Mouse (Mus musculus) right cerebral cortex, adult 2 months (tissue): ENCODE data around the gene Irs2.
A peak's percentile ranks its signal among the peaks of the same experiment; 100 is the strongest.

Experiments
- DNase-seq, 2 experiments: peaks; one replicate each; pipeline ENCODE4 v3.0.0; 2021 to 2022; ENCODE audit warnings: low spot score in 2 of 2

Gene Irs2

DNA sequence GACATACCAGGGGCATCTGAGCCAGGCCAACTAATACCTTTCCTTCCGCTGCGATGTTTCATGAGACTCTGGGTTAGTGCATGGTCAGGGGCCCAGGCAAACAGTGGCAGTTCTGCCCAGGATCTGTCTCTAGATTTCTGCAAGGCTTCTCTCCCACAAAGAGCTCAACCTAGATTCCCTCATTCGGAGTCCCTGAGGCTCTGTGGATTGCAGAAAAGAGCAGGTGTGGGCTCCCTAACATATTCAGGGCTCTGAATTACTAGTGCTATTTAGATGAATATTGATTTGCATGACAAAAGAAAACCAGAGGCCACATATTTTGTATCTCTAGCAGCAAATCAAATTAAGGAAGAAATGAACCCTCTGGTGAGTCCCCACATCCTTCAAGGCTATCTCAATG is 18.3 kb downstream of the Irs2 start:
- DNase-seq: no peak

DNA sequence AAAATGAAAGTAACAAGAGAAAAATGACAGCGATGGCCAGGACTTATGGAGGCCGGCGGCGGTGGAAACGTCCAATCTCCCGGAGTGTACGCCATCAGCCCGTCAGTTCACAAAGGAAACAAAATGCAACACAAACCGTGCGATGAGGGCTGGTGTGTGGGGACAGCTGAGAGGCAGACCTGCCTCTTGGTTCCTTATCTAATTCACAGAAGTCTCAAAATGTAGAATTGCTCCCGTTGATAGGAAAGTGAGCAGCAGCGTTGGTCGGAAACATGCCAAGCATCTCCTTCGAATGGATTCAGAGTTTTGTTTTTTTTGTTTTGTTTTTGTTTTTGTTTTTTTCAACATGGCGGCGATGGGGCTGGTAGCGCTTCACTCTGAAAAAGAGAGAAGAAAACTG is 21.6 kb downstream of the Irs2 start:
- DNase-seq: no peak

DNA sequence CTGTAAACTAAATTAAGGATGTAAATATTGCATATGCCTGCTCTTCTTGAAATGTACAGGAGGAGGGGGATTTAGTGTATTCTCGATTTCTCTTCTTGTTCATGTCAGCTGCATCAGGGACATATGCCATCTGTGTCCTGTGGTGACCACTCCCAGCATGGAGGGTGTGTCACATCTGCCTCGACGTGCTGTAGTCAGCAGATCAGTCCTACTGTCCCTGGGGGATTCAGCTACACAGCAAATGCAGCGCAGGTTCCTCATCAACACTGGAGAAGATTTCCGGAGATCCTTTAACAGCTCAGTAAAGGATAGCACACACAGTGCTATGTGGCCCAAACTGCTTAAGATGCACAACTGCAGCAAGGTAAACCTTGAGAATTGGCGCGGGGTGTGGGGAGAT is 23.2 kb downstream of the Irs2 start:
- no peak for DNase-seq

DNA sequence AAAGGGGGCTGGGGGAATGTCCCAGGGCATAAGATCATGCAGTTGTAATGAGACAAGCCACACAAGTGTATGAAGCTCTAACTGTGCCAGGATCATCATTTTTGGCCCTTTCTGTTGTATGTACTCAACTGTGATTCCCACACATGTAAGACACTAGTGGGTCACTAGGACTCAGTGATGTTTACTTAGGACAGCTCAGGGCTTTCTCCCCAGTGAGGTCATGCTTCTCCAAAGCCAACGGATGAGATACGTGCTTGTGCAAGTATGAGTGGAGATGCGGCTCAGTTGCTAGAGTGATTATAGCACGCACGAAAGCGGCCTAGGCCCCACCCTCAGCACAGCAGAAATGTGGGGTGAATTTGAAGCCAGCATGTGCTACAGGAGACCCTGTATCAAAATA is 27.4 kb downstream of the Irs2 start:
- no peak for DNase-seq

DNA sequence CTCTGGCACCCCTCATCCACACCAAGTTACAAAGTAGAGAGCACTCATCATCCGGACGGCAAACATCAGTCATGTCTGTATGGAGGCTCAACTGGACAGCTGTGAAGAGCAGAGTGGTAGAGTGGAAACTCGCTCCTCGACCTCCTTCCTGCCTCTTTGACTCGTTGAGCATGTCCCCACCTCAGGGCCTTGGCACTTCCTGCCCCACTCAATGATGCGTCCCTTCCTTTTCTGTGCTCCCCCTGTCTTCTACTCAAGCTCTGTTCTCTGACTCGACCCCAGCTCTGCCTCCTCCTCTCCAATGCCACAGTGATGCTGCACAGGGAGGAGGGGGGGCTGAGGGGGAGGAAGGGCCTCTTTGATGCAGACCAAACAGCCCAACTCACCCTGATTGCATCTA is 28.3 kb downstream of the Irs2 start:
- DNase-seq: no peak

DNA sequence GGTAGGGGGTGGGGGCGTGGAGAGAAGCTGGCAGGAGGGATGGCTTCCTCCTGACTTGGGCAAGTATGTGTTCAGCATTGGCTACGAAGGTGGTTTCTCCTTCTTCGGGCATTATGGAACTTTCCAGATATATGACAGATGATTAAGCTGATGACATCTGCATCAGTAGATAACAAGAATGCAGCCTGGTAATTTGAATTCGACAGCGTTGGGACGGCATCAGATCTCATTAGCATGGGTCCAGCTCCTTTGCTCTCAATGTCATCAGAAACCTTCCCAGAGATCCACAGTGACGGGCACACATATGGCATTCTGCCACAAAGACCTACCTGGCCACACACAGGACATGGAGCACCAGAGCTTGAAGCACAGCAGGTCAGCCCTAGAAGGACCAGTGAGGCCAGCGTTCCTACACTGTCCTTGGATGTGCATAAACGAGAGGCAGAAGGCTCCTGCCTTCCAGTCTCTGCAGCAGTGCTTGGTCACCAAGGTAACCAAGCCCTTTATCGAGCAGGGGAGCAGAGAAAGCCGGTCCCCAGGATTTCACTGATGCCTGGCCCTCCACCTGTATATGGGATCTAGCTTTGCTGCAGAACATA is 29.0 kb downstream of the Irs2 start:
- no peak for DNase-seq

DNA sequence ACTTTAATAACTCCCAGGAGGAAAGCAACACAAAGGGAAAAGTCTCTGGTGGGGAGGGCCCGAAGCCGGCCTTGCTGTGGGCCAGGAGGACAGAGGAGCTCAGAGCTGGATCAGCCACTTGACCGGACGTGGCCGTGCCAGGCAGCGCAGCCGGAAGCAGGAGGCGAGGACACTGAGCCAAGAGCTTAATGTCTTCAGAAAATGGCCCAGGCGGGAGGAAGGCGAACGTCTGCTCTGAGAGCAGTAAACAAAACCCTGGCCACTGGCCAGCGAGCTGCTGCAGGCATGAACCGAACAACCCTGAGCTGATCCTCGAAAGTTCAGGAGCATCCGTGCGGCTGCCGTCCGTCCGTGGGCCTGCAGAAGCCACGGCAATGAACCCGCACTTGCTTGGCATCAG is 29.9 kb downstream of the Irs2 start:
- no peak for DNase-seq

DNA sequence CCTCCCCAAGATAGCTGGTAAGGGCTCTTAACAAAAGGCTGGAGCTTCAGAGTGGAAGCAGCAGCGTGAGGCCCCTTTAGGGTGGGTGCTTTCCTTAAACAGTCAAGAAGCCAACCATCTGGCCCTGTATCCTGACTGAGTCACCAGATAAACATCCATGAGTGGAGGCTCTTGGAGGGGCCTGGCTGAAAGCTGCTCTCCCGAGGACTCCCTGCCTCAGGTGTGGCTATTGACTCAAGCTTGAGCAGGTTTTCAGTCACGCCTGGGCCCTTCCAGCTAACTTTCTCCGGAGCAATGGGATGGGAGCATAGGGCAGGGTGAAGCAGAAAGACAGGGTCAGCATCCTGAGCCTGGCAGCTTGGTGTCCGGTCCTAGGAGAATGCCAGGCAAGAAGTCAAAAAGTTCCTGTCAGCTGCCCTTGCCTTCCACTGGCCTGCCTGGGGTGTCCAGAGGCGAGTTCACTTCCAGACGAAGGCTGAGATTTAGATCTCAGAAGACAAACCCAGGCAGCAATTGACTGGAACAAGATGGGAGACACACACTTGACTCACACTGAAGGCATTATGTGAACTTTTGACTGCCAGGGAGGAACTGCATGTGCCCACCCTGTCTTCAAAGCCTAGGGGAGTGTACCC is 30.4 kb downstream of the Irs2 start:
- DNase-seq: no peak

DNA sequence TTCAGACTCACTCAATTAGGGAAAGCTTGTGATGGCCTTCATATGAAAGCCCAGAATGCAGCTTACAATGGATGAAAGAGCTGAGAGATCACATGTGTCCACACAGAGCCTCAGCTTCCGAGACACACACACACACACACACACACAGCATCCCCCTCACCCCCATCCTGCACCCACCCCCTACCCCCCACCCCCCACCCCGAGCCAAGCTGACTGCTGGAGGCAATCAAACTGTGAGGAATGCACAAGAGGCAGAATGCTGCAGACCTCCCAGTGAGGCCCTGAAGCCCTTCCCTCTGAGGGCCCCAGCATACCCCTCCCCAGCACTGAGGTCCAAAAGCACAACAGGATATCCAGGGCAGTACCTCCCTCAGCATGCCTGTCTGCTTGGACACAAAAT is 33.6 kb downstream of the Irs2 start:
- no peak for DNase-seq

DNA sequence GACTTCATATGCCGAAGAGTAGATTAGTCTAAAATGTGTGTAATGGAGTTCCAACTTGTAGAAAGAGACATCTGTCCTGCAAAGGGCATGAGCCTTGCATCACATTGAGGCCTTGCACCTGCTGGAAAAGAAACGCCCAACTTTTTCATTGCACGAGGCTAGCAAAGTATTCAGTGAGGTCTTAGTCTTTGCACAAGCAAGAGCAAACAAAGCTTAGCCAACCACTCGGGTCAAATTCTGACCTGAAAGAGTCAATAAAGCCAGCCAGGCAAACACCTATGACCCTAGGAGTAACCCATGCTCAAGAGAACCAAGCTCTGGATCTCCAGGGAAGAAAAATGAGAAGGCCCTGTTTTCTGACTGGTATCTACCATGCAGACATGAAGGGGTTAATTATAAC is 34.1 kb downstream of the Irs2 start:
- no peak for DNase-seq

DNA sequence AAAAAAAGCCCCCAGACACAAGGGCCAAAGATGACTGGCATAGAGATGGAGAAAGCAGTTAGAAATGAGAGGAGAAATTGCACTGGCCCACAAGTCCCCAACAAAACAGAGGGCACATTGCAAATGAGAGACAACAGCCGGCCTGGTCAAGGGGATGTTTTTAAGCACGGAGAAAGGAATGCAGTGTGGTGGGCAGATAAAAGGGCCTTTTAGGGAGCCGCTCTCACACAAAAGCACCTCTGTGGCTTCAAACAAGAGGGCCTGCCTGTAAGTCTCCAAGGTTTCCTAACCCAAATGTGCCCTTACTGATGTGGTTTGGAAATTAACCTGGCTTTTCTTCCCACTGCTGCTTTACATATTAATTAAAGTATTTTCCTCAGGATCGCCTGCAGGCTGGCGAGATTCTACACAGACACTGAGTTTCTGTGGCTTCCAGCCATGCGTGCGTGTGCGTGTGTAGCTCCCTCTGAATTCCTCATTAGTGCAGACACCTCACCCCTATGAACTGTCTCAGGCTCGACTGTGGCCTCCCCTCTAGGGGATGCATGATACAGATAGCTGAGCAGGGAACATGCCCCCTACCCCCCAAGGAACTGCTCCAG is 35.3 kb downstream of the Irs2 start:
- no peak for DNase-seq

DNA sequence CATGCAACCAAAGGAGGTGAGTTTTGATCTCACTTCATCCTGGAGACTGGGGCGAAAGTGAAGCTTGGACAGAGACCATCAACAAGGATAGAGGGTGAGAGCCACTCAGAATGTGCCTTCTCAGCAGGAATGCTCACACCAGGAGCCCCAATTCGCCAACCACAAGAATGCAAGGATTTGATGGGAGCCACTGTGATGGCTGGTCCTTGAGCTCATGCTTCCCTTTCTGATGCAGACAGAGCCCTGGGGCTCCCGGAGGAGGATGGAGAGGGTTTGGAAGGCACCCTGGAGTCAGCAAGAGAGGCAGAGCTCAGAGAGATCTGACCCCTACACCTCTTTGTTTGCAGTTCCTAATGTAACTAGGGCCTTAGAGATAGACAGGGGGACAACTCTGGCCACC is 36.3 kb downstream of the Irs2 start:
- no peak for DNase-seq

DNA sequence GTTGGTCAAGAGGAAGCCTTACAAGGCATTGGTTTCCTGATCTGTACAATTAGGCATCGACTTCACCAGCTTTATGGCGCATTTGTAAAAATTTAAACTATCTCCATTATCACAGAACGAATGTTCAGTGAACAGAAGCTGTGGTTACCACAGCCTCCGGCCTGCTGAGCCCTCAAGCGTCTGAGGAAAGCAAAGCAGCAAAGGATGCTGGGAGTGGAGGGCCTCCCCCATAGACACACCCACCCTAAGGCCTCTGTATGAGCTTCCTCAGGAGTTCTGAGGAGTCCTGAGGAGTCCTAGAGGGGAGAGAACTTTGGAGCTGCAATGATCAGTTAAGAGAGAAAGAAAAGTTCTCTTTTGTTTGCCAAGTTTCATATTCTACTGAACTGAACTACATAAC is 36.7 kb downstream of the Irs2 start:
- DNase-seq: no peak

DNA sequence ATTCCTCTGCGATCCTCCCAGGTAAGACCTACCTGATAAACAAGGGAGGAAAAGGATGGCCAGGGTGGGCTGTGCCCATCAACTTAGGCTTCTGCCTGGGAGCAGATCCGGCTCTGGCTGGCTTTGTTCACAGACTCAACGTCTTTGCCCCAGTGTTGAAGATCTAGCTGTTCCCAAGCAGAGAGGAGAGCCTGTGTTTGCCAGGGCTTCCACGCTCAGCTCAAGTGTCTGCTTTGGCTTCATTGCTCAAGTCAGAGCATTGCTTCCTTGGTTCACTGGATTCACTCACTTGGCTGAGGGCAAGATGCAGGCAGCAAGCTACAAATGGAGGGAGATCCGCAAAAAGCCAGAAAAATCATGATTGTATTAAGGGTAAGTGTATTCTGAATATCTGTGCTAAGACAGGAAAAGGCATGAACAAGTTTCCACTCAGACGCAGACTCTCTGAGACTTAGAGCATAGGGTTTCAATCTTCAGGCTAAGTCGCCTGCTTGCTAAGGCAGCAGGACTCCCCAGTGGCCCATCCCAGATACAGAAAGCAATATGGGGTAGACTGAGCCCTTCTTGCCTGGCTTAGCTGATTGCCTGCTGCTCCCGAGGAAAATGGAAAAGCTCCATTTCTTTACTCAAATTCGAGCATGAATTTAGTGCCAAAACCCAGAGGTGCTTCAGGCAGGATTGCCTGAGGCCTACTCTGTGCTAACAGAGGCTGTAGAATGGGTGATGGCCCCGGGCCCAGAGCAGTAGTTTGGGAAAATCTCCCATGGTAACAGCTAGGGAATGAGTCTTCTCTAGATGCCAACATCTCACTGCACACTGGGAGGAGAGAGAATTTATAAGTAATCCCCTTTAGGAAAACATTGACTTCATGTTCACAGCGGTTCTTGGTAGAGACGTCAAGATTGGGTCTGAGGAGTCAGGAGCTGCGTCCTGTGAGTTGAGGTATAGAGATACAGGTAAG is 37.5 kb downstream of the Irs2 start:
- DNase-seq: no peak

DNA sequence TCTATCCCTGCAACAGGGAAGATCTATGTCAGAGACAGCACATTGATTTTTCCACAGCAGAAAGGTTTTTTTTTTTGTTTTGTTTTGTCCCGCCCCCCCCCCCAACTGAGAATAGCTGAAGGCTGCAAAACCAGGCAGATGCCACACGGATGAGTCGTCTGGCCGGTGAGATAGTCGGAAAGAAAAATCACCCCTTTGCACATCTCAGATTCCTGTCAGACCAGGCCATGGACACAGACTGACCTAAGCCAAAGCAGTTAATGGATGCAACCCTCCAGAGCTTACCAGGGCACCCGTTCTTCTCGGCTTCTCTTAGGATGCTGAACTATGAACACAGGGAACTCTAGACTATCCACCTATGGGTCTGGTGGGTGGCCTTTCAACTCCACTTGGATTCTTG is 39.6 kb downstream of the Irs2 start:
- no peak for DNase-seq

DNA sequence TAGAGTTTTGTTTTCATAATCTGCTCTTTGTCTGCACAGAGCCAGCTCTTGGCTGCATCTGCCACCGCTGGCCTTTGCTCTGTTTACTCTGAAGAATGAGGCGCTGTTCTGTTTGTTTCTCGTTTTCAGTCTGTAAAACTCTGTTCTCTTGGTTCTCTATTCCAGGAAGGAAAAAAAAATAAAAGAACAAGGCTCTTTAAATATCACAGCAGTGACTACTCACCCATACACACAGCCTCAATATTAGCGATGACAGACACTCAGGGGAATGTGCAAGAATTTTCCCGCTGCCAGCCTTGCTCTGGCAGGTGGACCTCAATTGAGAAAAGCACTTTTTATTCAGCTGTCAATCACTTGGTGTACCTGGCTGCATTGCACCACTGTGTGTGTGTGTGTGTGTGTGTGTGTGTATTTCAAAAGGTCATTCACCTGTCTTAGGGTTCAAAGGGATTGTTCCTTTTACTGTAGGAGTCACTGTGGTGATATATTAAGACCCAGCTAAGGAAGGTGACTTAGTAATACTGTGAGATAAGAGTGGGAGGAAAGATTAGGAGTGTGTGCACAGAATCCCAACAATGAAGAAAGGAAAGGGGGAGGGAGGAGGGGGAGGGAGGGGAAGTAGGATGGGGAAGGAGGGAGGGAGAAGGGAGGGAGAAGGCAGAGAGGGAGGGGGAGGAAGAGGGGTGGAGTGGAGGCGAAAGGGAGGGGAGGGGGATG is 42.7 kb downstream of the Irs2 start:
- DNase-seq: peak in 1 of 2 experiments; percentile 36

DNA sequence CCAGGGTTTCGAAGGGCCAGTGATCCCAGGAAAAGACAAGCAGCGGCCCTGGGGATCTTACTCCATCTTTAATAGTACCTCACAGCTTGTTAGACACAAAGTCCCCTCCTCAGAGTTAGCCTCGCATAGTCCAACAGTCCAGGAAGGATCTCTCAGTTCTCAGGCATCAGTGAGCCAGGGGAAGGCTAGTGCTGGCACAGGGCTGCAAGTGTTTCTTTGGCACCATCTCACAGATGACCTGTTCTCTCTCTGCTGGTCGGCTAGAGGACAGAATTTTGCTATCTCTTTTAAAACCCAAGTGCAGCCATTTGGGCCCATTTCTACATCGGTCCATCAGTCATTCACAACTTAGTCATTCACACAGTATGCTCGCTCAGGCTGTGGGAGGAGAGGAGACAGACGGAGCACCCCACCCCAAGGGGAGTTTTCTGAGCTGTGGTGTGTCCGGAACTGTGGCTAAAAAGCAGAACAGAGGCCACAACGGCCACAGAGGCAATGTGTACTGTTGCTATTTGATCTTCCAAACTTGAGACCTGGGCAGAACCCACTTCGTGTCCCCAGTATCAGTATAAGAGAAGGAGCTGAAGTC is 43.7 kb downstream of the Irs2 start:
- DNase-seq: no peak

DNA sequence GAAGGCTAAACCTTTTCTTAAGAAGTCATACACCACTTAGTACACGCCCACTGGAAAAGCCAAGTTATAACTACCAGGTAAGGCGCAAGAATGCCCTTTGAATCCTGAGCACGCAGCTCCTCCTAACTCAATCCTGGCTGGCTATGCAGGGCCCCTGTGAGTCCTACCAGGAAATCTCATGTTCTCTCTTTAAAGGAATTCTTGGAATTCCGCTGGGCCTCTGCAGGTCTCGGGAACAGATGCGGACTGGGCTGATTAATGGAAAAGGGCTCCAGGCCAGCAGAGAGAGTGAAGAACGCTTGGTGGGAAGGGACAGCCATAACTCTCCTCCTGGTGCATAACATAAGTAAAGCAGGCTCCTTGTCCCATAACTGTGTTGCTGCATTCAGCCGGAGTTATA is 46.3 kb downstream of the Irs2 start:
- DNase-seq: no peak

DNA sequence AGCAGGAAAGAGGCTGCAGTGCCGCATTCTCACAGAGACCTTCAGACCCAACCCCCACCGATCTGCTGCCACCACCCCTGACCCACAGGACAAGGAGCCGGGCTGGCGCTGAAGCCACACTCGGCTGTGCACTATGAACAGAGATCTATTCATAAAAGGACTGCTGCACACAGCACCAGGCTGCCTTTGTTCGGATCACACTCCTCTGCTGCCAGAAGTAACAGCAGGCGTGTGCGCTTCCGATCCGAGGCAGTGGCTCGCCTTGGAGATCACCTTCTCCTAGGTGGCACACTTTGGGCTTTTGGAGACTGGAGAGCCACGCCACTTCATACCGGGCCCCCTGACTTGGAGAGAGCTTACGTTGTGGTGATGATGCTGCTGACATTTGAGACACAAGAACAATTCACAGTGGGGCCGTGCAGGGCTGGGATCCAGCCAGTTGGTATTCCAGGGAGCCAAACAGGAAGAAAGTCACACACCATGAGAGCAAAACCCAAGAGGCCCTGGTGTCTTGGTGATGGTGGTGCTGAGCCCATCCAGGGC is 47.9 kb downstream of the Irs2 start:
- no peak for DNase-seq

DNA sequence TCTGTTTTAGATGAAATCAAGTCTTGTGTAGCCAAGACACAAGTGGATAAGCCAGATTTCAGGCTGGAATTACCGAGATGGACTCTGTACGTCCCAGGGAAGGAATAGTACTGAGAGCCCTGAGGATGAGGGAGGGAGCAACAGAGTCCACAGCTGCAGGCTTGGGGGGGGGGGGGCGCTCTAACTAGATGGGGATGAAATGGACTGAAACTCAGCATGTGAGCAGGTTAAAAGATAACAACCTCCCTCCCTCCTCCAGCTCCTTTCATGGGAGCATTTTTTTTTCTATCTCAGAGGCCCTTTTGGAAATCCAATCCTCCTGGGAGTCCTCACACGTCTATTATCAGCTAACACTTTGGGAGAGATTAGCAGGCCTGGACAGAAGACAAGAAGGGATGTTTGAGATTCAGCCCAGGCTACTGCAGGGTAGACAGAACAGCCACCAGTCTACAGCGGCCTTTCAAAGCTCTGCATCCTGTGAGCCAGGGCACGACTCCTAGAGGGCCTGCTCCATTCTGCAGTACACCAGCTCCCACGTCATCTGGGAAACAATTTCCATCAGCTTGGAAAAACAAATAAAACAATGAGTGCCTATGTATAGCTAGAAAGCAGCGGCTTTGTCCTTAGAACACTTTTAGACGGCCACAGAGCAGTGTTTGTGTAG is 50.8 kb downstream of the Irs2 start:
- no peak for DNase-seq
